Mouse (Mus musculus) forebrain, postnatal 0 days (tissue): ENCODE data around the gene Zdhhc1. TPM values are rescaled to one million over a fixed set of nuclear protein-coding genes. Genes with fewer than 3 reads are reported as not detected.
A peak's percentile ranks its signal among the peaks of the same experiment; 100 is the strongest.

Experiments used
- ATAC-seq: fragments of 200-750 bp; cut with Nextera tagmentation; 2 replicates; pipeline ENCODE4 v1.8.0; 2017; ENCODE audit warnings: mild to moderate bottlenecking, moderate library complexity
- DNase-seq: peaks from one replicate; pipeline ENCODE4 v3.0.0-alpha.2; 2015
- H3K27ac ChIP-seq: fragments of 300-500 bp; sonication (generic); 2 replicates; pipeline ENCODE4 v1.5.1; 2014; ENCODE audit warnings: low read depth, mild to moderate bottlenecking, antibody characterized with exemption, low read length, moderate library complexity, mixed read lengths
- H3K27me3 ChIP-seq: fragments of 300-500 bp; sonication (generic); 2 replicates; pipeline ENCODE4 v1.6.1; 2014; ENCODE audit warnings: mild to moderate bottlenecking, low read length, mixed read lengths; ENCODE audit not compliant: insufficient read depth
- H3K36me3 ChIP-seq: fragments of 300-500 bp; sonication (generic); 2 replicates; pipeline ENCODE4 v1.6.1; 2014; ENCODE audit warnings: mild to moderate bottlenecking, moderate library complexity; ENCODE audit not compliant: insufficient read depth
- H3K4me1 ChIP-seq: fragments of 300-500 bp; sonication (generic); 2 replicates; pipeline ENCODE4 v1.6.1; 2014; ENCODE audit warnings: antibody characterized with exemption; ENCODE audit not compliant: insufficient read depth
- H3K4me2 ChIP-seq: fragments of 300-500 bp; sonication (generic); 2 replicates; pipeline ENCODE4 v1.6.1; 2014; ENCODE audit warnings: low read depth, mild to moderate bottlenecking, moderate library complexity
- H3K4me3 ChIP-seq: fragments of 300-500 bp; sonication (generic); 2 replicates; pipeline ENCODE4 v1.5.1; 2014; ENCODE audit warnings: low read depth, low read length, mixed read lengths
- H3K9ac ChIP-seq: fragments of 300-500 bp; sonication (generic); 2 replicates; pipeline ENCODE4 v1.6.1; 2014; ENCODE audit warnings: mild to moderate bottlenecking
- H3K9me3 ChIP-seq: fragments of 300-500 bp; sonication (generic); 2 replicates; pipeline ENCODE4 v1.6.1; 2016; ENCODE audit warnings: low read length
- CTCF ChIP-seq: sonication (generic); IDR thresholded peaks from 2 replicates; pipeline ENCODE4 v1.5.1; 2016; ENCODE audit warnings: antibody characterized with exemption, control low read depth, low read depth
- WGBS: fragments of 180-500 bp; shearing (Covaris S2); extraction: QIAGEN DNeasy Blood & Tissue Kit; methylation state at CpG from one replicate; pipeline ENCODE4 v1.1.7; 2014; 5-methylcytosine and 5-hydroxymethylcytosine counted together
- polyA plus RNA-seq: library from polyadenylated mRNA; unstranded; fragments of >200 nt; fragmentation: Nextera tagmentation; extraction: Ambion mirVana; gene quantifications from 2 replicates; pipeline ENCODE4 v1.2.1, GENCODE M21; 2015
- total RNA-seq: library from RNA; depleted of rRNA; stranded (reverse); fragments of >200 nt; gene quantifications from 2 replicates; pipeline ENCODE4 v1.2.3, GENCODE M21; 2014

Zdhhc1 gene
- total and polyA plus RNA-seq, 2 experiments from 2014 or later = 22.7 to 30.4 TPM

GRCm38 (mm10) chr8:105489281-105489680, 7.4 kb downstream of the Zdhhc1 start:
- Histone ChIP-seq H3K4me1 (no peaks in the 10 kb centered on the region), H3K36me3 (no peaks in the 10 kb centered on the region), H3K9me3 (no peaks in the 10 kb centered on the region), H3K9ac (no peak overlapping the region), H3K27ac (no peak overlapping the region), H3K4me3 (no peak overlapping the region), H3K4me2 (no peak overlapping the region), H3K27me3 (no peaks in the 10 kb centered on the region)
- DNase-seq (no peak), ATAC-seq (no peak)
- 45% methylated on average over 1 of the region's 1 CpGs for WGBS
- TF ChIP-seq CTCF = no peak

GRCm38 (mm10) chr8:105488082-105488481, 8.6 kb downstream of the Zdhhc1 start:
- no peak for ATAC-seq
- TF ChIP-seq CTCF = no peak
- Histone ChIP-seq H3K9me3 (no peaks in the 10 kb centered on the region), H3K9ac (no peak overlapping the region), H3K4me1 (no peaks in the 10 kb centered on the region), H3K4me3 (no peak overlapping the region), H3K27me3 (no peaks in the 10 kb centered on the region), H3K36me3 (no peaks in the 10 kb centered on the region), H3K4me2 (no peak overlapping the region), H3K27ac (no peak overlapping the region)
- DNase-seq = no peak
- 79% methylated on average over 3 of the region's 3 CpGs for WGBS

DNA sequence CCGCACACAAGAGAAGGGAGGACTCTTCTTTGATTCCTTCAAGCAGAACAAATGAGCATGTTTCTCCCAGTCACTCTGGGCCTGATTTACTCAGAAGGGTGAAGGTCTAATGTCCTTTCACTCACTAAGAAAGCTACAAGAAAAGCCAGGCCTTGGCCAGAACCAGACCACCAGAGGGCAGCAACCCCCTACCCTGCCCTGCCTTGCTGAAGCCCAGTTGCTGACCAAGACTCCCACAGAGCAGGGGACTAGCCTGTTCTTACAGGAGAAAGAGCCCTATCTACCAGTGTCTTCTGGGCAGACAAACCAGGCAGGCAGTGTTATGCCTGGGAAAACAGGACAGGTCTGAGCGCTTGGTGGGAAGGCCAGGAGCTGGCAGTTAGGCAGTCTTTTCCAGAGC, 12.3 kb downstream of the Zdhhc1 start:
- WGBS = 28% methylated on average over 2 of the region's 2 CpGs
- no peak overlapping the region for H3K27ac ChIP-seq
- peak; percentile 62 for TF ChIP-seq CTCF
- DNase-seq = no peak
- H3K36me3 ChIP-seq = 0 out of 2 replicates have a peak, but pooled peaks cover 3% of the 10 kb centered on the region
- no peak overlapping the region for H3K4me3 ChIP-seq
- ATAC-seq = 0 out of 2 replicates have a peak, but pooled peaks have one; percentile 23
- H3K4me1 ChIP-seq = no peaks in the 10 kb centered on the region
- no peaks in the 10 kb centered on the region for H3K27me3 ChIP-seq
- H3K9ac ChIP-seq = no peak overlapping the region
- no peak overlapping the region for H3K4me2 ChIP-seq
- H3K9me3 ChIP-seq = no peaks in the 10 kb centered on the region

DNA sequence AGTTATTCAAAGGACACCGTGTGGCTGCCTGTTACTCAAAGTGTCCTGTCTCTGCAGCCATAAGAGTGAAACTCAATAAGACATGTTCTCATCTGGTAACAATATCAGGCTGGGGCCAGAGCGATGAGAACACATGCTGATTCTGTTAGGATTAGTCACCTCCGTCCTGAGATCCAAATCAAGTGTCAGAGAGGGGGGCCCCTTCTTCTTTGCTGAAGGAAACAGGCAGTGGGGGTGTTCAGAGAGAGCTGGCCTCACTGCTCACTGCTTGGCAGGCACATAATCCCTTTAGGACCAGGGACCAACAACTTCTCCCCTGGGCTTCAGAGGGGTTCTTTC, 12.7 kb downstream of the Zdhhc1 start:
- no peaks in the 10 kb centered on the region for H3K27me3 ChIP-seq
- H3K4me2 ChIP-seq = no peak overlapping the region
- H3K9me3 ChIP-seq = no peaks in the 10 kb centered on the region
- H3K36me3 ChIP-seq = 0 out of 2 replicates have a peak, but pooled peaks cover 3% of the 10 kb centered on the region
- H3K27ac ChIP-seq = no peak overlapping the region
- 49% methylated on average over 3 of the region's 3 CpGs for WGBS
- ATAC-seq = no peak
- no peak for DNase-seq
- H3K4me1 ChIP-seq = no peaks in the 10 kb centered on the region
- TF ChIP-seq CTCF = no peak
- no peak overlapping the region for H3K4me3 ChIP-seq
- H3K9ac ChIP-seq = no peak overlapping the region

- H3K4me3 ChIP-seq = no peak overlapping the region
- no peaks in the 10 kb centered on the region for H3K9me3 ChIP-seq
- H3K36me3 ChIP-seq = 0 out of 2 replicates have a peak, but pooled peaks cover 3% of the 10 kb centered on the region
- H3K4me2 ChIP-seq = no peak overlapping the region
- H3K4me1 ChIP-seq = no peaks in the 10 kb centered on the region
- 40% methylated on average over 14 of the region's 14 CpGs for WGBS
- peak; percentile 70 for TF ChIP-seq CTCF
- DNase-seq = no peak
- no peak overlapping the region for H3K27ac ChIP-seq
- ATAC-seq = peak; percentile 61; the same call in 1 of the 2 replicates
- H3K27me3 ChIP-seq = no peaks in the 10 kb centered on the region
- no peak overlapping the region for H3K9ac ChIP-seq
These were observed 13.3 kb downstream of the Zdhhc1 start for GRCm38 (mm10) chr8:105483212-105484029.

DNA sequence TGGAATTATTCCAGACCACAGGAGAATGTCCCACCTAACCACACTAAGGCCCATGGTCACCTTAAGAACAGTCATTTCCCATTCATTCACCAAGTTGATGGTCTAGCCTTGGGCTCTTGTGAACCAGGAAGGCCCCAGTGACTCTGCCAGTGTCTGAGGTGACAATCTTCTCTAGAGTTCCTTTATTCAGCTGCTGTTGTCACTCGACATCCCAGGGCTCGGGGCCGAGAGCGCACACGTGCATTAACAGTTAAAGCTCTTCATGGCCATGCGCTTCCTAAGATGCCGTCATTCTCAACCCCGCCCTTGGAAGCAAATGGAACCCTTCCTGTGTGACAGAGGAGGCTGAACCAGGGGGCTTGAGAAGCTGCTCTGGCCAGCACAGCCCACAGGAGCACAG, 14.6 kb downstream of the Zdhhc1 start:
- Histone ChIP-seq H3K4me1 (no peaks in the 10 kb centered on the region), H3K4me3 (no peak overlapping the region), H3K9me3 (no peaks in the 10 kb centered on the region), H3K27ac (no peak overlapping the region), H3K36me3 (0 out of 2 replicates have a peak, but pooled peaks cover 3% of the 10 kb centered on the region), H3K27me3 (no peaks in the 10 kb centered on the region), H3K4me2 (no peak overlapping the region), H3K9ac (no peak overlapping the region)
- WGBS = 88% methylated on average over 8 of the region's 8 CpGs
- no peak for TF ChIP-seq CTCF
- ATAC-seq (no peak), DNase-seq (no peak)

- Histone ChIP-seq H3K36me3 (0 out of 2 replicates have a peak, but pooled peaks cover 3% of the 10 kb centered on the region), H3K27me3 (no peaks in the 10 kb centered on the region), H3K4me1 (no peaks in the 10 kb centered on the region), H3K9ac (no peak overlapping the region), H3K4me2 (no peak overlapping the region), H3K27ac (no peak overlapping the region), H3K4me3 (no peak overlapping the region), H3K9me3 (no peaks in the 10 kb centered on the region)
- DNase-seq (no peak), ATAC-seq (no peak)
- WGBS = 70% methylated on average over 6 of the region's 6 CpGs
- TF ChIP-seq CTCF = peak; percentile 67
These were observed 15.2 kb downstream of the Zdhhc1 start for GRCm38 (mm10) chr8:105481453-105481852.
